Mouse (Mus musculus): ENCODE data around the gene Bfsp2. TPM values are rescaled to one million over a fixed set of nuclear protein-coding genes. Genes with fewer than 3 reads are reported as not detected.

Gene Bfsp2
- polyA plus RNA-seq, 1 experiment from 2014 or later, result 3.7 TPM

DNA sequence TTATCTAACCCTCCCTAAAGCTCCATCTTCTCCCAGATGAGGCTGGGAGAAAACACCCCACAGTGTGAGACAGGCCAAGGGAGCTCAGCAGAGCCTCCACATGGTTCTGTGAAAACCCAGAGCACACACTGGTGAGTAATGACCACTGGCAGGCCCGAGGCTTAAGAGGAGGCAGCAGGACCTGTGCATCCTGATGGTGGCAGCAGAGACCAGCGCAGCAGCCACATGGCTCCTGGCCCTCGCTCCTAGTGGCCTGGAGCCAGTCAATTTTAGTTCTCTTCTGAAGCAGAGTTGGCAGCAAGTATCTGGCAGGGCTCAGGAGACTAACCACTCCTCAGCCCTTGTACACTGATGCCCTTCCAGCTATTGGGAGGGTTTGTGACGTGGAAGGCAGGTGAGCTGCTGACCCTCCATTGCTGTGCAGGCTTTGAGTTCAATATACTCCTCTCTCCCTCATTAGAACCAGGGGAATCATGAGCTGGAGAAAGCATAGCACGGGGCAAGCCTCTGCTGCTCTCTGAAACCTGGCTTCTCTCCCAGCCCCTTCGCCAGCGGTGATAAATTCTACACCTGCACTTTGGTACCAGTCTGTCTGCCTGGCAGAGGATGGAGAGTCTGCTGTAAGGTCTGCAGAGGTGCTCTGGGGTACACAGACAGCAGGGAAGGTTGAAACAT lies 14.3 kb upstream of the Bfsp2 start:
- DNase-seq (ENCODE audit: low spot score) (peak; percentile 88), ATAC-seq (ENCODE audit: low read depth) (peak; percentile 89)
- Histone ChIP-seq H3K27ac (replicated peaks; ENCODE audit: low read depth, low read length) (no peak overlapping the region), H3K9me3 (ENCODE audit: control insufficient read depth, low read length) (no peaks in the 10 kb centered on the region), H3K4me2 (ENCODE audit: low read depth, low read length) (no peak overlapping the region), H3K27me3 (replicated peaks; ENCODE audit: control insufficient read depth, insufficient read depth, low read length) (no peaks in the 10 kb centered on the region), H3K4me3 (ENCODE audit: low read depth, low read length) (no peak overlapping the region), H3K9ac (ENCODE audit: low read depth, low read length) (no peak overlapping the region), H3K36me3 (ENCODE audit: control insufficient read depth, insufficient read depth, low read length) (no peaks in the 10 kb centered on the region), H3K4me1 (ENCODE audit: control insufficient read depth, insufficient read depth, low read length) (0 out of 2 replicates have a peak, but pooled peaks cover 4% of the 10 kb centered on the region)
- 28% methylated on average over 7 of the region's 7 CpGs for WGBS

DNA sequence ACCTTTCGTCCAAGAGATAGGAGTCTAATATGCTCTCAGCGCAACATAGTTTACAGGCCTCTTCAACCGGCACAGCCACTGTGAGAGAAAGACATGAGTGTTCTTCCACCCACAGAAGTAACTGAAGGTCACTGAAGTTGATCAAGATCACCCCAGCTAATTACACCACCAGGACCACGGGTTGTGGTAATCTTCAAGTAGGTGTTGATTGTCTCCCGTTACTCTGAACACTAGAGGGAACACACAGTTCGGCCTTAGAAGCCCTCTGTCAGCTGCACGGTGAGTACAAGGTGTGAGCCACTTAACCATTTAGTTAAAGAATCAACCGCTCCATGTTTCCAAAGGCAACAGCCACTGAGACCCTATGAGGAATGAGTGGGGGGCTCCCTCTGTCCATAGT lies 11.8 kb upstream of the Bfsp2 start:
- 77% methylated on average over 8 of the region's 8 CpGs for whole genome bisulfite sequencing
- Histone ChIP-seq H3K4me1 (ENCODE audit: control insufficient read depth, insufficient read depth, low read length) (0 out of 2 replicates have a peak, but pooled peaks cover 4% of the 10 kb centered on the region), H3K36me3 (ENCODE audit: control insufficient read depth, insufficient read depth, low read length) (no peaks in the 10 kb centered on the region), H3K9ac (ENCODE audit: low read depth, low read length) (no peak overlapping the region), H3K4me2 (ENCODE audit: low read depth, low read length) (no peak overlapping the region), H3K4me3 (ENCODE audit: low read depth, low read length) (no peak overlapping the region), H3K27ac (replicated peaks; ENCODE audit: low read depth, low read length) (no peak overlapping the region), H3K9me3 (ENCODE audit: control insufficient read depth, low read length) (no peaks in the 10 kb centered on the region), H3K27me3 (replicated peaks; ENCODE audit: control insufficient read depth, insufficient read depth, low read length) (no peaks in the 10 kb centered on the region)
- no peak for ATAC-seq (ENCODE audit: low read depth)
- DNase-seq (ENCODE audit: low spot score), result no peak

DNA sequence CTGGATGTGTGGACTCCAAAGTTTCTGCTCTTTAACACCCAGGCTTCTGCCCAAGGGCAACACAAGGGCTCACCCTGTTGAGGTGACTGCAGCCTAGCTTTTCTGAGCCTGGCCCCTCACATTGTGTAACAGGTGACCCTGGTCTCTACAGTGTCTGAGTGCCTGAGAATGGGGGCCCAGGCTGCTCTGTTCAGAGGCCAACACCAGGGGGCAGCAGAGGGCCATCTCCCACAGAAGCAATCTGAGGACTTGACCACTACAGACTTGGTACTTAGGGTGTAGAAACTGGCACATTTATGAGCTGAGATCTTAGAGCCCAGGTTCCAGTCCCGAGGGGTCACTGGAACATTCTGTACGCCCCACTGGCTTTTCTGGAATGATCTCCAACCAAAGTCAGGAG lies 10.2 kb upstream of the Bfsp2 start:
- H3K4me2 ChIP-seq (ENCODE audit: low read depth, low read length), result no peak overlapping the region
- no peaks in the 10 kb centered on the region for H3K27me3 ChIP-seq (replicated peaks; ENCODE audit: control insufficient read depth, insufficient read depth, low read length)
- no peak overlapping the region for H3K4me3 ChIP-seq (ENCODE audit: low read depth, low read length)
- no peaks in the 10 kb centered on the region for H3K36me3 ChIP-seq (ENCODE audit: control insufficient read depth, insufficient read depth, low read length)
- H3K9me3 ChIP-seq (ENCODE audit: control insufficient read depth, low read length), result no peaks in the 10 kb centered on the region
- DNase-seq (ENCODE audit: low spot score) (peak; percentile 59), ATAC-seq (ENCODE audit: low read depth) (peak; percentile 41; the same call in 1 of the 2 replicates)
- no peak overlapping the region for H3K27ac ChIP-seq (replicated peaks; ENCODE audit: low read depth, low read length)
- H3K4me1 ChIP-seq (ENCODE audit: control insufficient read depth, insufficient read depth, low read length), result peaks cover 10% of the 10 kb centered on the region; the same call in 1 of the 2 replicates
- no peak overlapping the region for H3K9ac ChIP-seq (ENCODE audit: low read depth, low read length)
- WGBS, result 25% methylated on average over 2 of the region's 2 CpGs

DNA sequence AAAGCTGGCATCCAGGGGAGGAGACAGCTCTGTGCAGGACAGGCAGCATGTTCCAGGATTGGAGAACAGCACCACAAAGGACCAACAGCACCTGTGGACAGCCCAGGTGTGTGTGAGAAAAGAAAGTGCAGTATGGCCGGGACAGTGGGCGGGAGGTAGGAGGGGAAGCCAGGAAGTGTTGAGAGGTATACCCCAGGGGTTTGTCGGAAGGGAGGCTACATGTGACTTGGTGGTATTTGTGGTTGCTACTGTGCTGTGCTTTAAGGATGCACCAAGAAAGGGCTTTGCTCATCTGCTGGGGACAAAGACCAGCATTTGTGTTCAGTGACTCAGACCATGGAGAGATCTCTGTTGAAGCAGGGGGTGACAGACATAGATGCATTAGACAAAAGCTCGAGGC lies 9.7 kb upstream of the Bfsp2 start:
- H3K9ac ChIP-seq (ENCODE audit: low read depth, low read length), result no peak overlapping the region
- H3K36me3 ChIP-seq (ENCODE audit: control insufficient read depth, insufficient read depth, low read length), result no peaks in the 10 kb centered on the region
- H3K9me3 ChIP-seq (ENCODE audit: control insufficient read depth, low read length), result no peaks in the 10 kb centered on the region
- H3K4me1 ChIP-seq (ENCODE audit: control insufficient read depth, insufficient read depth, low read length), result peaks cover 15% of the 10 kb centered on the region
- WGBS, result 81% methylated on average over 4 of the region's 4 CpGs
- ATAC-seq (ENCODE audit: low read depth) (no peak), DNase-seq (ENCODE audit: low spot score) (no peak)
- no peak overlapping the region for H3K4me3 ChIP-seq (ENCODE audit: low read depth, low read length)
- no peak overlapping the region for H3K27ac ChIP-seq (replicated peaks; ENCODE audit: low read depth, low read length)
- no peaks in the 10 kb centered on the region for H3K27me3 ChIP-seq (replicated peaks; ENCODE audit: control insufficient read depth, insufficient read depth, low read length)
- H3K4me2 ChIP-seq (ENCODE audit: low read depth, low read length), result no peak overlapping the region

DNA sequence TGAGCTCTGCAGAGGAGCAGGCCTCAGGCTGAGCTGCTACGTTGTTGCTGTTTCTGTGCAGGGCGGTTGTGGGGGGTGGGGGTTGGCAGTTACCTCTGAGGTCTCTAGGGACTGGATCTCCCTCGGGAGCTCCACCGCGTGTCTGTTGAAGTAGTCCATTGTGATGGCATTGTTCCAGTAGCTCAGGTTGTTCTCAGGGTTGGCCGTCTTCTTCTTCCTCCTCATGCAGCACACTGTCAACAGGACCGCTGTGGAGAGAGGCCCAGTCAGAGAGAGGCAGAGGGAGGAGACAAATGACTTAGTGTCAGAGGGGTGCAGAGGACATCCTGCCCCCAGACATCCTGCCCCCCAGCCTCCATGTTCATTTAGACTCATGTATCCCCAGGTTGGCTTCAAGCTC lies 8.9 kb upstream of the Bfsp2 start:
- no peaks in the 10 kb centered on the region for H3K36me3 ChIP-seq (ENCODE audit: control insufficient read depth, insufficient read depth, low read length)
- no peak overlapping the region for H3K4me2 ChIP-seq (ENCODE audit: low read depth, low read length)
- WGBS, result 40% methylated on average over 7 of the region's 7 CpGs
- ATAC-seq (ENCODE audit: low read depth) (peak; percentile 19; the same call in 1 of the 2 replicates), DNase-seq (ENCODE audit: low spot score) (no peak)
- no peaks in the 10 kb centered on the region for H3K9me3 ChIP-seq (ENCODE audit: control insufficient read depth, low read length)
- peaks cover 12% of the 10 kb centered on the region for H3K4me1 ChIP-seq (ENCODE audit: control insufficient read depth, insufficient read depth, low read length)
- H3K4me3 ChIP-seq (ENCODE audit: low read depth, low read length), result no peak overlapping the region
- H3K27me3 ChIP-seq (replicated peaks; ENCODE audit: control insufficient read depth, insufficient read depth, low read length), result no peaks in the 10 kb centered on the region
- no peak overlapping the region for H3K9ac ChIP-seq (ENCODE audit: low read depth, low read length)
- no peak overlapping the region for H3K27ac ChIP-seq (replicated peaks; ENCODE audit: low read depth, low read length)

DNA sequence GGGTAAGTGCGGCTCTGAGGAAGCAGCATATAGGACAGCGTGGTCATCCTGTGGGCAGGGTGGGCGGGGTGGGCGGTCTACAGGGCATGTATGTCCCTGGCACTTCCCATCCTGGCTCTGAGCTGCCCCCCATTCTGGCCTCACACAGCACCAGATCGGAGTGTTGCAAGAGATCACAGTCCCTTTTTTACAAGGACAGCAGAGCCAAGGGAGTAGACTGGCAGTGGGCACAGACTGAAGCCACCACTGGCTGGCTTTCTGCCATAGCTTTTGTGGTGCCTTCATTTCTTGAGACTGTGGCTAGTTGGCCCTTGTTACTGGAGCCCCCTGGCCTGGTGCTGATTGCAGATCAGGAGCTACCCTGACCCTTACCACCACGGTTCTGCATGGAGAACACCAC lies 6.0 kb upstream of the Bfsp2 start:
- Histone ChIP-seq H3K9ac (ENCODE audit: low read depth, low read length) (no peak overlapping the region), H3K27me3 (replicated peaks; ENCODE audit: control insufficient read depth, insufficient read depth, low read length) (no peaks in the 10 kb centered on the region), H3K4me2 (ENCODE audit: low read depth, low read length) (0 out of 2 replicates have a peak overlapping the region, but pooled peaks have one; percentile 12), H3K36me3 (ENCODE audit: control insufficient read depth, insufficient read depth, low read length) (no peaks in the 10 kb centered on the region), H3K4me3 (ENCODE audit: low read depth, low read length) (no peak overlapping the region), H3K9me3 (ENCODE audit: control insufficient read depth, low read length) (no peaks in the 10 kb centered on the region), H3K27ac (replicated peaks; ENCODE audit: low read depth, low read length) (no peak overlapping the region), H3K4me1 (ENCODE audit: control insufficient read depth, insufficient read depth, low read length) (peaks cover 12% of the 10 kb centered on the region)
- DNase-seq (ENCODE audit: low spot score) (no peak), ATAC-seq (ENCODE audit: low read depth) (no peak)
- WGBS, result 80% methylated on average over 5 of the region's 6 CpGs

DNA sequence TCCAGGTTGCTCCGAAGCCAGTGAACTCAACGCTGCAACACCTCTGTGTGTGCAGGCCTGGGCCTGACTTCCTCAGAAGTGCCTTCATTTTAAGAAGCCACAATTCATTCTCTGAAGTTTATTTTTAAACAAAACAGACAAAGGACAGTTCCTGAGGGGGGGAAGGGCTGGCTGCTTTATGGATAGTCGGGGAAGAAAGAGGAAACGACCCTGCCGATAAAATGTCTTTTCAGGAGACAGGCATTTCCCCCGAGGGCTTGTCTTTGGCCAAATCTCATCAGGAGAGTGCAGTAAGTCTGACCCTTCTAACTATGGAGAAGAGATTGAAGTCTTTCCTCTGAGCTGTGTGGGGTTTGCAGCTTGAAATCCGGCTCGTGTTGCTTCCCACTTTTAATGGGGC lies 5.4 kb upstream of the Bfsp2 start:
- Histone ChIP-seq H3K27me3 (replicated peaks; ENCODE audit: control insufficient read depth, insufficient read depth, low read length) (no peaks in the 10 kb centered on the region), H3K4me2 (ENCODE audit: low read depth, low read length) (0 out of 2 replicates have a peak overlapping the region, but pooled peaks have one; percentile 12), H3K27ac (replicated peaks; ENCODE audit: low read depth, low read length) (no peak overlapping the region; the same call in 1 of the 2 replicates), H3K9me3 (ENCODE audit: control insufficient read depth, low read length) (no peaks in the 10 kb centered on the region), H3K36me3 (ENCODE audit: control insufficient read depth, insufficient read depth, low read length) (no peaks in the 10 kb centered on the region), H3K9ac (ENCODE audit: low read depth, low read length) (no peak overlapping the region), H3K4me3 (ENCODE audit: low read depth, low read length) (no peak overlapping the region), H3K4me1 (ENCODE audit: control insufficient read depth, insufficient read depth, low read length) (peaks cover 17% of the 10 kb centered on the region)
- WGBS, result 12% methylated on average over 8 of the region's 8 CpGs
- DNase-seq (ENCODE audit: low spot score) (peak; percentile 51), ATAC-seq (ENCODE audit: low read depth) (peak; percentile 13; the same call in 1 of the 2 replicates)

DNA sequence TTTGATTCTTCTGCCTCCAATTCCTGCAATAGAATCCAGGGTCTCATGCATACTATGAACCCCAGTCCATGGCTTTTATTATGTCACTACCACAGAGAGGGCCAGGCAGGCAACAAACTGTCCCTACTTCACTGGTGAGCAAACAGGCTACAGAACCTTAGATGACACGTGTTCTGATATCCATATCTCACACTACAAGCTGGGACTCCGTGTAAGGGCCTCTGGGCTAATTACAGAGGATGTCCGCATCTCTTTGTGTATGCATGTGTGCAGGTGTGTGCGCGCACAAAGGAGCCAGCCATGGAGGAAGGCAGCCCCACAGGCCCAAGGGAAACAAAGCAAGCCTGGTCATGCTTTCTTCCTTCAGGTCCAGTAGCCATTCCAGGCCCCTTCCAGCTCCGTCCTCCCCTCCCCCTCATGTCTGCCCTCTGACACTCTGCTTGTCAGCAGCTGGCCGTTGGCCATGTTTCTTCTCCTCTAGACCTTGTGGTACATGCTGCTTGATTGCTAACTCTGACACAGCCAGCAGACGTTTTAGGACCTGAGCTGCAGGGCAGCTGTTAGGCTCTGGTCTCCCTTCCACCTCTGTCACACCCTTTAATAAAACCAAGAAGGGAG lies 492 bp upstream of the Bfsp2 start:
- WGBS, result 44% methylated on average over 8 of the region's 8 CpGs
- peak; percentile 51 for DNase-seq (ENCODE audit: low spot score)
- Histone ChIP-seq H3K9ac (ENCODE audit: low read depth, low read length) (no peak overlapping the region), H3K36me3 (ENCODE audit: control insufficient read depth, insufficient read depth, low read length) (no peaks in the 10 kb centered on the region), H3K4me2 (ENCODE audit: low read depth, low read length) (no peak overlapping the region), H3K4me1 (ENCODE audit: control insufficient read depth, insufficient read depth, low read length) (peaks cover 15% of the 10 kb centered on the region), H3K9me3 (ENCODE audit: control insufficient read depth, low read length) (no peaks in the 10 kb centered on the region), H3K27me3 (replicated peaks; ENCODE audit: control insufficient read depth, insufficient read depth, low read length) (no peaks in the 10 kb centered on the region), H3K4me3 (ENCODE audit: low read depth, low read length) (no peak overlapping the region), H3K27ac (replicated peaks; ENCODE audit: low read depth, low read length) (no peak overlapping the region)
- no peak; the same call in 1 of the 2 replicates for ATAC-seq (ENCODE audit: low read depth)
